Mouse (Mus musculus) lung, adult 2 months (tissue): ENCODE data around the gene Gatad2a.

Experiments used
- CTCF ChIP-seq: fragments of 200-500 bp; IDR thresholded peaks from 2 replicates; pipeline ENCODE4 v1.5.1; 2011; ENCODE audit warnings: mild to moderate bottlenecking, low read length, control low read depth; ENCODE audit not compliant: insufficient read depth
- POLR2A ChIP-seq: fragments of 200-500 bp; IDR thresholded peaks from 2 replicates; pipeline ENCODE4 v1.6.1; 2011; ENCODE audit warnings: low read depth, mild to moderate bottlenecking, control low read depth, low read length, borderline replicate concordance; ENCODE audit errors: extremely low read depth

GRCm38 (mm10) chr8:69881261-69881865 is 114.8 kb downstream of the Gatad2a start:
- TF ChIP-seq CTCF (no peak), POLR2A (no peak)
